Mouse (Mus musculus) gastrocnemius, adult 2 months (tissue): Measurements from ENCODE around the gene Ptprf. TPM values are rescaled to one million over a fixed set of nuclear protein-coding genes. Genes with fewer than 3 reads are reported as not detected.

ENCODE experiments used
- DNase-seq: peaks from one replicate; pipeline ENCODE4 v3.0.0; 2022
- H3K27ac ChIP-seq: fragments of 200-600 bp; 2 replicates; pipeline ENCODE4 v1.8.1; 2022; ENCODE audit warnings: mild to moderate bottlenecking
- H3K4me3 ChIP-seq: fragments of 200-600 bp; 2 replicates; pipeline ENCODE4 v1.8.1; 2022; ENCODE audit warnings: mild to moderate bottlenecking, moderate library complexity
- CTCF ChIP-seq: fragments of 200-600 bp; IDR thresholded peaks from 2 replicates; pipeline ENCODE4 v1.8.1; 2022; ENCODE audit warnings: antibody characterized with exemption, mild to moderate bottlenecking, moderate library complexity
- intact Hi-C: fragments of 180-260 bp; cut with DNase I; formaldehyde crosslinking; loops from one replicate; pipeline ENCODE4 v1.15.1; 2025
- total RNA-seq, 2 experiments: library from RNA; stranded (reverse); gene quantifications; 2 replicates each; pipeline ENCODE4 v1.2.3; 2021

Ptprf gene
- total RNA-seq, 2 experiments from 2014 or later = 1.5 to 2.5 TPM

DNA sequence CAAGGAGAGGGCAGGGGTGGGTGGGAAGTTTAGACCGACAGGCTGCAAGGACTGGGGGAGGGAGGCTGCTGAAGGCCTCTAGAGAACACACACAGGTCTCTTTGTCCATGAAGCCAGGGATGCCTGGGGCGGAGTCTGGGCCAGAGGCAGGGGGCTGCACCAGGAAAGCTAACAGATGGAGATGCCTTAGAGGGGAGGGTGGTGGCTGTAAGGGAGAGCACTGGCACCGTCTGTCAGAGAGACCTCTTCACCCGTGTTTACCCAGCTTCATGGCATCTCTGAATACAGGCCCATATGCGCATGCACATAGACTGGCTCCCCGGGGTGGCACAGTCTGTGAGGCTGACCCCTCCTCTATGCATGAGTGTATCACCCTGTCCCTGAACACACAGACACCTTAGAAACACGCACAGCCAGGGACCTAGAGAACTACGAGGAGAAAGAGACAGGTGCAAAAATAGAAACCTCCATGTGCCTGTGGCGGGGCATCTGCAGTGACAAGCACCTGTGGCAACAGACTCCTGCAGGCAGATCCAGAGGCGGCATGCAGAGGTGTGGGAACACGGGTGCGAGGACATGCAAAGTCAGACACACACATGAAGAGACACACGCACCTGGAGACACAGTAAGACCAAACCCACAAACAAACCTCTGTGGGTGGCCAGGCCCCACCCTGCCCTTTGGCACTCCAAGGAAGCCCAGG is 29.3 kb downstream of the Ptprf start:
- Histone ChIP-seq H3K4me3 (no peak overlapping the region), H3K27ac (no peak overlapping the region)
- TF ChIP-seq CTCF = no peak
- no peak for DNase-seq
- intact Hi-C loops = no loop called here

DNA sequence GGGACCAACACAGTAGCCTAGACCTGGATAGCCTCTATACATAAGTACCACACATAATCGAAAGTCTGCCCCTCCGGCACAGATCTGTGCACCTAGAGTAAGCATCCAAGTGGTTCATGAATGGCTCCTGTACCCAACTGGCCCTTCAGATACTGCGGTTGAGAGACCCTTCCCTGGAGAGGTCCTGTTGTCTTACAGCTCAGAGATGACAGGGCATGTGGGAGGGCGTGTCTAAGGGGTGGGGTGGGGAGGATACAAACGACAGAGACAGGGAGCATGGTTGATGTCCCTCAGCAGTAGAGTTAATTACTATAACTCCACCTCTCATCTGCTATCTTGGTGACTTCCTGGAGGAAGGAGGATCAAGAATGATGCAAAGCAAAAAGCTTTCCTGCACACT is 29.9 kb downstream of the Ptprf start:
- 0 out of 2 replicates have a peak overlapping the region, but pooled peaks have one; percentile 6 for H3K27ac ChIP-seq
- peak overlapping the region; percentile 72 for H3K4me3 ChIP-seq

DNA sequence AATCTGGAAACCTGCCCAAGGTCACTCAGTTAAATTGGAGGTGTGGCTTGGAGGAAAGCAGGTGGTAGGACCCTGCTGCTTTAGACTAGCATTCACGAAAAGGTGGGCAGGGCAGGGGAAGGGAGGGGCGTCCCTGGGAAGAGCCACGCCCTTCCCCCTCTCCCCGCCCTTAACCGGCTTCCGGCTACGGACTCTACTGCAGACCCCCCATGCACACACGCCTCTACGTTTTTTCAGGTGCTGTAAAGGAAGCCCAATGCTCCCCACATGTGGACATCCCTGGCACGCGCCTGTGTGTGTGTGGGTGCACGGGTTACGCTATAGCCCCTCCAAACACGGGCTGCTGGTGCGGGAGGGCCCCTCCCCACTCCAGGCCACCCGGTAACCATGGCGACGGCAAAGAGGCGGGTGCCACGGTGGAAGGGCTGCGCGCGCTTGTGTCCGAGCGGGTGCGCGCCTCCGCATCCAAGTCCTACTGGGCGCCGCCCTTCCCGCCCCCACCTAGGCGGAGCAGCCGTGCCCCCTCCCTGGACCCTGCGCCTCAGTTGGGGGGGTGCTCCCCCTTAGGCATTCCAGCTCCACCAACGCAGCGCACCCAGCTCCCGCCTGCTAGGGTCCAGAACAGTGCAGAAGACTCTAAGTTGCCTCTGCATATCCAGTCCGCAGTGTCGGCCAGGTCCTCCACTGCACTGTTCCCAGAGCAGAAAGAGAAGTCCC is 30.5 kb downstream of the Ptprf start:
- no peak for TF ChIP-seq CTCF
- Histone ChIP-seq H3K4me3 (peak overlapping the region; percentile 72), H3K27ac (0 out of 2 replicates have a peak overlapping the region, but pooled peaks have one; percentile 6)
- intact Hi-C loops = no loop called here
- DNase-seq = peak; percentile 62

More for the DNA sequence above, 29.9 kb downstream of the Ptprf start:
- TF ChIP-seq CTCF = no peak
- intact Hi-C loops = no loop called here
- no peak for DNase-seq

DNA sequence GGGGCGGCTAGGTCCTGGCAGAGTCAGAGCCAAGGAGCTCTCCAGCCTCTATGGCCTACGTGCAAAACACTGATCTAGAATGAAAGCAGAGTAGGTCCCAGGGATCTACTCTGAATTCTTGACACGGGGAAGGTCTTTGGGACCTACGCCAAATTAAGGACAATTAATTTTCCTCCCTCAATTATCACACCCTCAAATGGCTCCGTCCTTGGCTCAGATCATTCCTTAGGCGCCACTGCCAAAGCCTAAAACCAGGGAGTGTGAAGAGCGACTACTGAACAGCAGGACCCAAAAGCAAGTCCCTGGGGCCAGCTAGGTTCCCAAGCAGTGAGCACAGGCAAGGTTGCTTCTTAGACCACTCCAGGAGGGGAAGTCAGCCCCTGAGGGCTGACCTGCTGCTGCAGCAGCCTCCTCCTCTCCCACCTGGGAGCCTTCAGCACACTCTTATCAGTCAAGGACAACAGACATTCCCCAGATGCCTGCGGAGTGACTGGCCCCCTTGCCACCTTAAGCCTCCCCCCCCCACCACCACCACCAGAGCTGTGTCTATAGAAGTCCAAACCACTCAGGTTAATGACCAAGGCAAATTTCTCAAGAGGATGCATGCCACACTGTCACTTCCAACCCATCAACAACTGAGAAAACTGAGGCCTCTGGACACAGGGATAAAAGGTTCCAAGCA is 31.3 kb downstream of the Ptprf start:
- Histone ChIP-seq H3K4me3 (no peak overlapping the region), H3K27ac (no peak overlapping the region)
- TF ChIP-seq CTCF = no peak
- DNase-seq = no peak
- intact Hi-C loops = no loop called here

DNA sequence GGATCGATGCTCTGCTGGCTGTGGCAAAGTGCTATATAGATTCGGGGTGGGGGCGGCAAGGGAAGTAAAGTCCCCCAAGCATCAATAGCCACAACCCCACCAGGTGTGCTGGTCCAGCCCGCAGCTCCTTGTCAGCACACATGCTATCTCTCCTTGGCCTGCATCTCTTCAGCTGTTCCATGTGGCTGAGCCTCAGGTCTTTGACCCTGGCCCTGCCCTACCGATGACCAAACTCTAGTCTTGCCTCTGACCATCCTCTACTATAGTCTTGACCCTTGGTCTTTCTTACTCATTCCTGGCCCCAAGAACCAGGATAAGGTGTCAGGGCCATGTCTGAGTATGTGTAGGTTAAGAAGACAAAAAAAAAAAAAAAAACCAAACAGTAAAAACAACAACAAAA is 33.2 kb downstream of the Ptprf start:
- intact Hi-C loops = no loop called here
- TF ChIP-seq CTCF = no peak
- Histone ChIP-seq H3K27ac (no peak overlapping the region), H3K4me3 (no peak overlapping the region)
- no peak for DNase-seq

DNA sequence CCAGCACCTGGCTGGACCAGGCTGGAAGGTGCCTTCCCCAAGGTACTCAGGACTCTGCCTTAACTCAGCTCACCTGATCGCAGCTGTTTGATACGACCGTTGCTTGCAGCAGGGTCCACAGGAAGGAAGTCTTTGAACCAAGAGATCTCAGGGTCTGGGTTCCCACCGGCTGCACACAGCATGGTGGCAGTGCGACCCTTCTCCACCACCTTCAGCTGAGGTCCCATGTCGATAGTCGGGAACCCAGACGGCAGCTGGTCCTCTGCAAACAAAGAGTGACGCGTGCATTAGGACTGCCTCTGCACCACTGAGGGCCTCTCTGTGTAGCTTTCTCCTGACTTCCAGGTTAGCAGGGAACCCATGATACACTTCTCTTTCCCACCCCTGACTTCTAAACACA is 33.8 kb downstream of the Ptprf start:
- DNase-seq = no peak
- TF ChIP-seq CTCF = no peak
- H3K4me3 ChIP-seq = no peak overlapping the region
- H3K27ac ChIP-seq = no peak overlapping the region
- intact Hi-C loops = no loop called here

DNA sequence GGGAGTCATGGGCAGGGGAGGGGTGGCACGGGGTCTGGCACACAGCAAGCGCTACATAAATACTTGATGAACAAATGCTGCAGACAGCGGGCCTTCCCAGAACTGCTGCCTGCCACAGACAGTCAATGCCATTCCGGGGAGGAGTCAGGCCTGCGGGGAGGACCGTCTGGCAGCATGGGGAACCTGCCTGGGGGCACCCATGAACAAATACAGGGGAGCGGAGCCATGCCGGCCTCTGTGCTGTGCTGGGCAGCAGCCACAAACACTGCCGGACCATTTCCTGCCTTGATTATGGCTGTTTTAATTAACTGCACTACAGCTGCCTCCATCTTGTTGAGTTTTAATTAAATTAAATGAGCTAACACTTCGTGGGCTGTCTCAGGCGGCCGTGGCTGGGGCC is 35.0 kb downstream of the Ptprf start:
- intact Hi-C loops = no loop called here

DNA sequence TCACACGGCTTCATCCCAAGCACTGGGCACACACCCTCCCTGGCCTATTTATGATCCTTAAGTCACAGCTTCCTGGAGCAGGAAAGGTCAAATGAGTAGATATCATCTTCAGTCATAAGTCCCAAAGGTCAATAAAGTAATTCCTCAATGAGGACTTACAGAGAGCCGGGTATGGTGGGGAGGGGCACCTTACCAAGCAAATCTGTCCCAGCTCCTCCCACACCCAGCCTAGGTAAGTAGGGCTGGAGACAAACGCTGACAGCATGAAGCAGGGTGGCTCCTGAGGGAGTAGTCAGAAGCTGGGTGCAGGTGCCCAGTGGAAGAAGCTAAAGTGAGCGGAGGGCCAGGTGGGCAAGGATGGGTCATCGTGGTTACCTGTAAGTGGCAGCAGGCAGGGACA is 36.3 kb downstream of the Ptprf start:
- intact Hi-C loops = no loop called here
- DNase-seq = no peak
- H3K4me3 ChIP-seq = no peak overlapping the region
- no peak overlapping the region for H3K27ac ChIP-seq
- TF ChIP-seq CTCF = no peak

More for the DNA sequence above, 35.0 kb downstream of the Ptprf start:
- TF ChIP-seq CTCF = no peak
- no peak overlapping the region for H3K27ac ChIP-seq
- no peak overlapping the region for H3K4me3 ChIP-seq
- DNase-seq = no peak

DNA sequence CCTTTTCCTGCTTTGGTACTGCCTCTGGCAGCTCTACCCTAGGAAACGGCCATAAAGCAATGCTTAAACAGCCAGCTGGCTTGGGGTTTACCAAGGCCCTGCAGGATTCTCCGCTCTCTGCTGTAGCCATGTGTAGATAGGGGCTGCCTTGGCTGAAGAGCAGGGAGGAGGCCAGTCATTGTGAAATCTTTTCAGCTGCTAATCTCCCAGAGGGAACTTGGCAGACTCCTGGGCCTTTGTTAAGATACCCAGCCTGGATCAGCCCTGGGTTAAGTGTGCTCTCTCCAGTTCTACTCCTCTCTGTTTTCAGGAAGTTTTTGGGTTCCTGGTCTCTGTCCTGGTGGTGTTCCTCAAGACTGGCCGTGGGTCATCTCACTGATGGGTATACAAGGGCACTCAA is 43.9 kb downstream of the Ptprf start:
- Histone ChIP-seq H3K27ac (no peak overlapping the region), H3K4me3 (no peak overlapping the region)
- TF ChIP-seq CTCF = no peak
- intact Hi-C loops = no loop called here
- no peak for DNase-seq

DNA sequence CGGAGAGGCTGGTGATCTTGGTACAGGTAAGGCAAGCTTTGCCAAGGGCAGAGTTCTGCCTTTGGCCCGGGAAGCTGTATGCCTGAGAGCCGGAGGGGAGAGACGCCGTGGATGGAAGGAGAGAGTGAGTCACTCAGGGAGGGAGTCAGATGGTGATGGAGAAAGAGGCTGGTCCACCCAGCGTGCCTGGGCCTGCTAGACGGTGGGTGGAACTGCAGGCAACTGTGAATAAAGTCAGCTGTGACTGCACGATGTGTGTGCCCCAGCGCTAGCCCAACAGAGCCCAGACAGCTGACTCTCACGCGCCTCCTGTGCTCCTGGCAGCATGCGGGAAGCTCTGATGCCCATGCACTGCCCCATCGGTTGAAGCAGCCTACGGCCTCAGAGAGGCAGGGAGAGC is 45.4 kb downstream of the Ptprf start:
- no peak for DNase-seq
- no peak for TF ChIP-seq CTCF
- H3K27ac ChIP-seq = no peak overlapping the region
- intact Hi-C loops = no loop called here
- H3K4me3 ChIP-seq = no peak overlapping the region

DNA sequence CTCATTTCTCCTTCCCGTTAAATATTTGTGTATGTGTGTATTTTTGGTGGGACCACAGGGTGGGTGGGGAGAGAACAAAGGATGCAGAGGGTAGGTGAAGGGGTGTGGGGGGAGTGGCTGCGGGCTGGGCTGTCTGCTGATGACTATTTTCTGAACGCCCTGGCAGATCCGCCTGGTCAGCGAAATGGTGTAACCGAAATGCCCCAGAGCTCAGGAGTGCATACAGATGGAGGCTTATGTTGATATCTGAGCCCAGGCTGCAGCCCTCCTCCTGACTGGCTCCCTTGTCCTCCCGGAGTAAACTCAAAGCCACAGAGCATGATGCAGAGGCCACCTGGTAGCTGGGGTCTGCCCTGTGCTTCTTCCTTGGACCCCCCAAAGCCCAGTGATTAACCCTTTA is 47.4 kb downstream of the Ptprf start:
- no peak overlapping the region for H3K4me3 ChIP-seq
- peak; percentile 39 for DNase-seq
- no peak for TF ChIP-seq CTCF
- intact Hi-C loops = no loop called here
- H3K27ac ChIP-seq = peak overlapping the region; percentile 28; the same call in 1 of the 2 replicates

DNA sequence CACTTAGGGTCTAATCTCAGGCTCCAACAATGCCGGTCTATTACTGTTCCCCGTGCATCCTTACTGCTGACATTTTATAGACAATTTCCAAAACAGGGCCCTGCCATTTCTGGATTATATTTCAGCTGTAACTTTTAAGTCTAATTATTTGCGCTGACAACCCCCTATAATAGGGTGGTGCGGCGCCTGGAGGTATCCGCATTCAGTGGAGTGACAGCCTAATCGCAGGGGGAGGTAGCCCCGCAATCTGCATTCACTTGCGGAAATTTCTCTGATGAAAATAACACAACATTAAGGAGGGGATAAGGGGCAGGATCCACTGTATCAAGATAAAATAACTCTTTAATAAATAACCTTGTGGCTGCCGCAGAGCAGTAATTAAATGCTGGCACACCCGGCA is 47.9 kb downstream of the Ptprf start:
- Histone ChIP-seq H3K4me3 (no peak overlapping the region), H3K27ac (no peak overlapping the region)
- TF ChIP-seq CTCF = no peak
- intact Hi-C loops = no loop called here
- DNase-seq = no peak

DNA sequence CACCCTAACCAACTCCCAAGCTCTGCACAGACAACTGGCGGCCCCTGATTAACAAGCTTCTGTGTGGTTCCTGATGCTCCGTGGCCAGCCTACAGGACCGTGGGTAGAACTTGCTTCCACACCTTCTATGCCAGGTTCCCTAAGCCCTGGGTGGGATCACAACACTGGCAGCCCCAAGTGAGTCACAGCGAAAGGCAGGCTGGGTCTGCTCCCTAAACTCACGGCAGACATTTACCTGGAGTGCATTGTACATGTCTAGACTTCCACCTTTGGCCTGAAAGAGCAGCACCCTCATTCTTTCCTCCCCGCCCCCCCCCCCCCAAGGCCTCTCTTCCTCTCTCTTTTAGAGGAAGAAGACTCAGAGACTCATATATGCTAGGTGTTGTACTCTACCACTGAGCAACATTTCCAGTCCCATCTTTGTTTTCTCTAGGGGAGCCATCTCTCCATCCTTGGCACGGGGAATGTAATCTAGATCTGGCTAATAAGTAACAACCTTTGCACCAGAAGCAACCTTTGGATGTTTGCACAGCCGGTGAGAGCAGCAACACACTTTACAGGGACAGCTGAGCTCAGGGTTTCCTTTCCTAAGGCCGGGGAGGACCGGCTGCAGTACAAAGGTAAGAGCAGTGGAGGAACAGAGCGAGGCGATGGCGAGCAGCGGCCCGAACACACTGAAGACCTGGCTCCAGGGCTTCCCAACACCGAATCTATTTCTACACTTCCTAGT is 51.1 kb downstream of the Ptprf start:
- no peak for TF ChIP-seq CTCF
- H3K4me3 ChIP-seq = no peak overlapping the region
- DNase-seq = no peak
- H3K27ac ChIP-seq = no peak overlapping the region
- intact Hi-C loops = no loop called here
